Mouse (Mus musculus): Measurements from ENCODE around the gene Rps9.
A peak's percentile ranks its signal among the peaks of the same experiment; 100 is the strongest.

Rps9 gene

DNA sequence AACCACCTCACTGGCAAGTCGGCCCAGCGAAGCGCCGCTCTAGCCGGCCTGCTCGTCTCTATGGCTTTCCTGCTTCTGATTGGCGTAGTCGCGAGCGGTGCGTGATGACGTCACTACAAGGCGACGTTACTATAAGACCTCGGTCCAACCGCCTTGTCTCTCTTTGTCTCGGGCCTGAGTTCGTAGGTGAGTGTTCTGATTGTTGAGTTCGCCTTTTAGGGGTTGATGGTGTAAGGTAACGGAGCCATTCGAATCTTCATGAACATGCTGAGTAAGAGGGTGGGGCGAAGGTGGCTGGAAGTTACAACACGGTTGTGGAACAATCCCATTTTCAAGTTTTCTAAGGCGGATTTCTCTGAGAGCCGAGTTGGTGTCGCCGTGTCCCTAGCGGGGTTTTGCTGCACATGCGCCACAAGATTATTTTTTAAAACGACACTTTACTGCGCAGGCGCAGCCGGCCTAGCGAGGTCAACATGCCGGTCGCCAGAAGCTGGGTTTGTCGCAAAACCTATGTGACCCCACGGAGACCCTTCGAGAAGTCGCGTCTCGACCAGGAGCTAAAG is at the start of gene Rps9:
Rps9 (plus strand) TSS at position 115 of the 563 bp plus-strand sequence.
- peak; percentile 97 to 99 for DNase-seq (ENCODE audit: low spot score in 2 of 2)

DNA sequence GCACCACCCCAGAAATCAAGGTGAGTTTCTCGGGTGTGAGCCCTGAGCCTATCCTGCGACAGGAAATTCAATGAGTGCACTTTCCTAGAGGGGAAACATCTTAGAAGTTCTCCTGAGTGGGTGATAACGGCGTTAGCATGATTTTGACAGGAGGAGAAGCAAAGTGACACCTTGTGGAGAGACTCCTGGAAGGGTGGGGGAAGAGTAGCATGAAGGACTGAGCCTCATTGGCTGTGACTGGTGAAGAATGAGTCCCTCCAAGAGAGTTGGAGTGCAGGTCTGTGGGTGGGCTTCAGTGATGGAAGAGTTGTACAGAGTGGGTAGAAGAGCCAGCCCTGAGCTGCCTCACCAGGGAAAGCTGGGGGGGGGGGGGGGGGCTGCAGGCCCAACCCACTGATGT is 46.8 kb upstream of the Rps9 start:
- DNase-seq (ENCODE audit: low spot score in 2 of 2), result no peak

DNA sequence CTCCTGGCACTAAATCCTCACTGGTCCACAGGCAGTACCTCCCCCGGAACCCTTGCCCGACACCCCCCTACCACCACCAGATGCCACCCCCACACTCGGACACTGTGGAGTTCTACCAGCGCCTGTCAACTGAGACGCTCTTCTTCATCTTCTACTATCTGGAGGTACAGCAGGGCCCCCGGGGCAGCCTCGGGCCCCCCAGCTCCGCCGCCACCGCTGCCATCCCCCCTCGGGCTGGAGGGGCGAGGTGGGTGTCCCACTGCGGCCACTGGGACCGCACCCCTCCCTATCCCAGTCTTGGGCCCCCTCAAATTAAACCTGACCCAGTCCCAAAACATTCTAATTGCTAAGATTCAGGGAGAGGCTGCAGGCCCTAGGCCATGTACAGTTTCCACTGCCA is 45.2 kb upstream of the Rps9 start:
- no peak for DNase-seq (ENCODE audit: low spot score in 2 of 2)

DNA sequence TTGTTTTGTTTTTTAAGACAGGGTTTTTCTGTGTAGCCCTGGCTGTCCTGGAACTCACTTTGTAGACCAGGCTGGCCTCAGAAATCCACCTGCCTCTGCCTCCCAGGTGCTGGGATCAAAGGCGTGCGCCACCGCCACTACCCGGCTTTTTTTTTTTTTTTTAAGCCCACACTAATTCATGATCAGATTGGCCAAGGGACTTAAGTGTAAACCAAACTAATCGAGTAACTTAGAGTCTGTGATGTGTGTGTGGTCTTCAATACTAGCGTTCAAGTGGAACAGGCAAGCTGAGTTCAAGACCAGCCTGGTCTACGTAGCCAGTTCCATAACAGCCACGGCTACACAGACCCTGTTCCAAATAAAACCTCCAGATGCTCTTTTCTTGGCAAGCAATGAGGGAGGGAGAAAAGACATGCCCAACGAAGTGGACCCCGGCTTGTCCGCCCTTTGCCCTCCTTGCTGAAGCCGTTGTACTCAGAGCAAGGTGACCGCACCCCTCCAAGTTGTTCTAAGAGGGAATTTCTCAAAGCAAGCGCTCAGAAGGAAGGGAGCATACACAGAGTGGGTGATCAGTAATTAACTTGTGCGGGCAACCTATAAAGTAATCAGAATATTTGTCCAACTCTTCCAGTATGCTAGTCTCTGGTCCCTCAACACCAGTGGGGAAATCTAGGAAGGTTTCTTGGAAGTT is 39.1 kb upstream of the Rps9 start:
- no peak for DNase-seq (ENCODE audit: low spot score in 2 of 2)

DNA sequence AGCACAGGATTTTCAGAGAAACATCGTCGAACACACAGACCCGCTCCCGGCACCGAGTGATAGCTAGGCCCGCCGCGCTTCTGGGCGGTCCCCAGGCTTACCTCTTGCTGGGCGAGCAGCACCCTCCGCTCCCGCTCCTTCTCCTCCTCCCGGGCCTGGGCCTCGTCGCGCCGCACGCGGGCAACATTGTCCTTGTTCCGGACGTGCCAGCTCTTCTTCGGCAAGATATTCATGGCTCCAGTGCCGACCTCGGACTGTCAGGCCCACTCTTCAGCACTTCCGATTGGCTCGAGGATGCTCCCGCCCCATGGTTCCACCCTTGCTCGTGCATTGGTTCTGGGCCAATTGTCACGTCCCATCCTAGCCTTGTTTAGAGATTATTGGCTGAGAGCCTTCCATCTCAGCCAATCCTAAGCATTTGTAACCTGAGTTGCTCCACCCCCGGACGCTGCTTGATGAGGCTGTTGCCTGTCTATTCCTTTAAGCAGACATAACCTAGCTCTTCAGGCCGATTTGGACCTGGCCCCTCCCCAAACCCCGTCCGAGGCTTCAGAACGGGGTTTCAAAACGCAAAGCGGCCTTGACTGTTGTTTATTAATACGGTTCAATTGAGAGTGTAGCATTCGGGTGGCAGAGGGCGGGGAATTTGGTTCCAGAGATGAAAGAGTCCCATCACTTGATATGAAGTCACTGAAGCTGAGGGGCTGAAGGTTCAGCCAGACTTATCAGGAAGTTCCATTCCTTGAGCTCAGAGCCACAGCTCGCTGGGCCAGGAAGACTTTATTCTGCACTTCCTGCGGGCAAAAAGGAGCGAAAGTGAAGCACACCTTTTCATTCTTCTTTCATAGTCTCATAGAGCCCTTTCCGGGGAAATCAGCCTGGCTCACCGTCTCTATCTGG is 38.3 kb upstream of the Rps9 start, which contains the start of gene Leng1:
Leng1 (minus strand) TSS at position 626 of the 900 bp plus-strand sequence.
- DNase-seq (ENCODE audit: low spot score in 2 of 2), result peak; percentile 96 to 98

DNA sequence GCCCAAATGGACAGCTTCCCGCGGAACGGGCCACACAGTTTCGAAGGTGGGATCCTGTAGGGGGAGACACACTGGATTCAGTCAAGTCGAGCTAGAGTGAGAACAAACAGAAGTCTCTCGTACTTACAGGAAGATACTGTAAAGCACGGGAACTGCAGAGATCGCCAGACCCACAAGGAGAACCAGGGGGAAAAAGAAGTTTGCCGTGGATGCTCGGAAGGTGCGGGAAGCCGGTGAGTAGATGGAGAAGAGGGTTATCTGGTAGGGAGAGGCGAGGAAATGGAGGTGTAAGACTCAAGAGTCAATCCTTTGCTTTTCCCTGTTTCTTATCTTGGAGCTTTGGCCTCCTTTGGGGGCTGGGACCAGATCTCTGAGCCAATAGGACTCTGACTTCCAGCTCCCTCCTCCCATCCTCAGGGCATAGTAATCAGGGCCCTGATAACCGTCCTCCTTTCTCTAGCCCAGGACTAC is 36.8 kb upstream of the Rps9 start:
- DNase-seq (ENCODE audit: low spot score in 2 of 2), result no peak

DNA sequence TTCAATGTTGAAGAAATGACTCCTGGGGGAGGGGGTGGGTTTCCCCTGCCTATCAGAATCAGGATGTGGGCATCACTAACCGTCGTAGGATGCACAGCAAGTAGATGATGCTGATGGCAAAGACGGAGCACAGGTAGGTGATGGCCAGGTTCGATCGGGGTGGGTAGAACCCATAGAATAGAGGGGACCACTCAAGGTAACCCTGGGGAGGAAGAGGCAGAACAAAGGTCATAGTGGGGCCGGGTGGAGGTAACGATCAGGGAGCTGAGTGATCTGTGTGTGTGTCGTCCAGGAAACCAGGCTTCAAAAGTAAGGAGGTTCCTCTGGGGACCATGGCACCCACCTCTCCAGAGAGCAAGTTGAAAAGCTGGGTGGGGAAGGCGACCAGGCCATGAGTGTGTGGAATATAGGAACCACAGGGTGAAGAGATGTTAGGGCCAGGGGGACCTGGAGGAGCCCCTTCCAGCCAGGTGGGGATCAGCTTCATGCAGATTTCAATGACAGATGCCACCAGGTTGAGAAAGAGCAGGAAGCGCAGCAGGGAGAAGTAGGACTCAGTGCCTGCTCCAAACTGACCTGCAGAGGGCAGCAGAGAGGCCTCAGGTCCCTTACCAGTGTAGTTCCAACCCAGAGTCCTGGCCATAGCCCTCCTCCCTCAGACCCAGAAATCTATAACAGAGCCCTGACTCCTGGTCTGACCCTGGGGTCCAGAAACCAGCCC is 29.1 kb upstream of the Rps9 start:
- DNase-seq (ENCODE audit: low spot score in 2 of 2), result peak; percentile 74 to 85

DNA sequence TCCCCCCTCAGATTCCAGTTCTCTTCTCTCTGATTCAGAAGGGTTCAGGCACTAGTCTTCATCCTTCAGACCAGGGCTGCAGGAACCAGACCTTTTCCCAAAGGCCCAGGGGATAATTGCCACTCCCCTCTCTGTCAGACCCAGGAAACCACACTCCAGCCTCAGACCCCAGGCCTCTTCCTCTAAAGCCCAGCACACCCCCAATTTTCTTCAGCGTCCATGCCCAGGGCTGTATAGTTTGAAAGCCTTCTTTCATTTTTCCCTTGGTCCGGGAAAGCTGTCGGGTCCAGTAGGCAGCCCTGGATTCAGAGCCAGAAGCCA is 28.6 kb upstream of the Rps9 start:
- DNase-seq (ENCODE audit: low spot score in 2 of 2), result no peak

DNA sequence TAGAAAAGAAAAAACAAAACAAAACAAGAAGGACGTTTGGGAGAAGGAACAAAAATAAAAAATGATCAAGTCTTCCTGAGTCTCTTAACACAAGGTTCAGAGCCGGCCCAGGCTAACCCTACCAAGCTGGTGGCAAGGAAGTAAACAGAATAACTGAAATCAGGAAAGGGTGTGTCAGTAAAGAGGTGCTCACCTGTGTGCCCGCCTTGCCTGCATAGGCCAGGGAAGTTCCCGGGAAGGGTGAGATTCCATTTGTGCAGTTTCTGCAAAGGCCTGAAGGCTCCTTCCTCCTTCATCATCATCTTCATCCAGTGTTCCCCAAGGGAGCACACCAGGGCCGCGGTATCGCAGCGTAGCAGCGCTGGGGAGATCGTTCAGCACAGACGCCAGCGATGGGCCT is 27.4 kb upstream of the Rps9 start:
- no peak for DNase-seq (ENCODE audit: low spot score in 2 of 2)

DNA sequence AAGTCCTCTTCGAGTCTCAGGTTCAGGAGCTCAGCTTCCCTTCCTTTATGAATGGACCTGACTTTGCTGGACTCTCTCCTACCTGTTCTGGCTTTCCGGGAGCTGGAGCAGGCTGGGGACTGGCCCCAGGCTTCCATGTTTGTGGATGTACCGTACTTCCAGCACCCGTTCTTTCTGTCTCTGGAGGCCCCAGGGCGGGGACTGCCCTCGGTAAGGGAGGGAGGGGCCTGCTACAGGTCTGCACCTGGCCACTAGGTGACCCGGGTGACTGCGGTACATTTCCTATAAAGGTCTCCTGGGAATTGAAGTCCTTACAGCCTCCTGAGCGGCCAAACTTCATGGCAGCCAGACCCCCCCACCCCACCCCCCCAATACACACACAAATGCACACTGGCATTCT is 26.5 kb upstream of the Rps9 start, which contains the start of gene Tmc4:
Tmc4 (minus strand) TSS at position 212 of the 400 bp plus-strand sequence.
- DNase-seq (ENCODE audit: low spot score in 2 of 2), result no peak

DNA sequence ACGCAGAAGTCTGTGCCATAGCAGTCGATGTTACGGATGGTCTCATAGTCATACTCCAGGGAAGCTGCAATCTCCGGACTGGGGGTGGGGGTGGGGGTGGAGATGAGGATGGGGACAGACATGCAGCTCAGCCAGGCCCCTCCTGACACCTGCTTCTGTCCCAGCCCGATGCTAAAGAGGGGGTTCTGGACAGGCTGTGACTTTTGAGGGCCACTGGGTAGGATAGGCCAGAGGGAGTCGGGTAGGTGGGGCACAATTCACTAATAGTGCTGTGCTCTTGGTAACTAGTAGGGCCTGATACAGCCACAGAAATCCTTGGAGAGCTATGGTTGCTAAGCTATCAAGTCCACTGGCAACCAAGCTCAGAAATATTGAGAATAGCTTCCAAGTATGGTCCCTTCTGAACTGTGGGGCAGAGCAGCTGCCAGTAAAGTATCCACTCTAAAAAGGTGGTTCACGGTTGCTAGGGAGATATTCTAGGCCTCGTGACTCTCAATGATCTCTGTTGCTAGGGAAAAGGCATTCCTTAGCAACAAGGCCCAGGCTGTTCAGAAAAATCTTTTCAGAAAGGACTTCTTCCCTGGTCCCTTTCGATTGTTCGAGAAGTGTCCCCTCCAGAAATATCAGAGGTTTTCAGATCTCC is 19.8 kb upstream of the Rps9 start:
- peak in 1 of 2 experiments; percentile 35 for DNase-seq (ENCODE audit: low spot score in 2 of 2)

DNA sequence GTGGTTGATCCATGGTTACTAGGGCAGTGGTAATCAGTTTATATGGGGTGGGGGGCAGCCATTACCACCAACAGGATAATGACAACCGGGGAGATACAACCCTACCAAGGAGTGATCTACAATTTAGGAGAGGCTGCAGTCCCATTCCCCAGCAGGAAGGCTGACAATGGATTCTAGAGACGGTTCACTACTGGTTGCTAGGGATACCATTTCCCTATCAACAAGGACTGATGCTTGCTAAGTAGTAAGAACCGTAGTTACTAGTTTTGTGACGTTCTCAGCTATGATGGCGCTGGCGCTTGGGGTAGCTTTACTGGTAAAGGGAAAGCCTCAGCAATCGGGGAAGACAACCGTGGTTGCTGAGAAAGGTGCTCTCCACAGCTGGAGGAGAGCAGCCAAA is 19.1 kb upstream of the Rps9 start:
- no peak for DNase-seq (ENCODE audit: low spot score in 2 of 2)

DNA sequence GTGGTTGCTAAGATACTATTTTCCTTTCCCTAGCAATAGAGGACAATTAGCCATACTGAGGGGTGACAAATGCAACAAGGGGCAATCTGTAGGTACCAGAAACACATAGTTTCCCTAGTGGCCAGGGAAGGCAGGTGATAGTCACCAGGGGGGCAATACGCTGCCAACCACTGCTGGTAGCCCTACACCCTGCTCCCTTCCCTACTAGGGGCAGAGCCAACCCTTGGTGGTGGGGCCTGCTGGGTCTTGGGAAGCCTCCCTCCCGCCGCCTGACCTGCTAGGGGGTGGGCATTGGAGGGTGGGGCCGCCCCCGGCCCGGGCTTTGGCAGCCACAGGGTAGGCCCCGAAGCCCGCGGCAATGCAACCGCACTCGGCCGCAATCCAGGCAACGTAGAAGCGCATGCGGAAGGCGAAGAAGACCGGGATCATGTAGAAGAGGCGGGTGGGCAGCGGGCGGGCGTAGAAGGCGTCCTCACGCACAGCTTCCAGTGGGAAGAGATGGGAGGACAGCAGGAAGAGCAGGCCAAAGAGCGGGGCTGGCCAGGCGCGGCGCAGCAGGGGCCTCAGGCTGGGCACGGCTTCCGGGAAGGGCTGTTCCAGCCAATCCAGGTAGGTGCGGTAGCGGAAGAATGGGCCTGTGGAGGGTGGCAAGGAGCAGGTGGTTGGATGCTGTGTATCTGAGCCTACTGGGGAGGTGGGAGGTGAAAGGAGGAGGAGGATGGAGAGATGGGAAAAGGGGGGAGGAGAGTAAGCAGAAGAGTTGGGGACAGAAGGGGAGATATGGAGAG is 18.2 kb upstream of the Rps9 start:
- no peak for DNase-seq (ENCODE audit: low spot score in 2 of 2)

DNA sequence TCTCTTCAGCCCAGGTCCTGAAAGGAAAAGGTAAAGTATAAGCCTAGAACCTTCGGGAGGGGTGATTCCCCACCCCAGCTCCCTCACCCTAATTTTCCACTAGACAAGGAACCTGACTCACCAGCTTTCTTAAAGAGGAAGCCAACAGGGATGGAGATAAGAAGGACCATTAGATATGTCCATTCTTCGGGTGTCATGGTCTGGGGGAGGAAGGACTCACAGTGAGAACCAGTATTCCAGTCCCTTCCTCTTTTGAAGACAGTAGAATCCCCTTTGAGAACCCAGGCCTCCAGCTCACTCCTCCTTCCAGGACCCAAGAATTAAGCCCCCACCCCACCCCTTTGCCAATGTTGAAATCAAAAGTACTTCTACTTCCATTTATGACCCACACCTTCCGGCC is 11.9 kb upstream of the Rps9 start:
- DNase-seq (ENCODE audit: low spot score in 2 of 2), result no peak

DNA sequence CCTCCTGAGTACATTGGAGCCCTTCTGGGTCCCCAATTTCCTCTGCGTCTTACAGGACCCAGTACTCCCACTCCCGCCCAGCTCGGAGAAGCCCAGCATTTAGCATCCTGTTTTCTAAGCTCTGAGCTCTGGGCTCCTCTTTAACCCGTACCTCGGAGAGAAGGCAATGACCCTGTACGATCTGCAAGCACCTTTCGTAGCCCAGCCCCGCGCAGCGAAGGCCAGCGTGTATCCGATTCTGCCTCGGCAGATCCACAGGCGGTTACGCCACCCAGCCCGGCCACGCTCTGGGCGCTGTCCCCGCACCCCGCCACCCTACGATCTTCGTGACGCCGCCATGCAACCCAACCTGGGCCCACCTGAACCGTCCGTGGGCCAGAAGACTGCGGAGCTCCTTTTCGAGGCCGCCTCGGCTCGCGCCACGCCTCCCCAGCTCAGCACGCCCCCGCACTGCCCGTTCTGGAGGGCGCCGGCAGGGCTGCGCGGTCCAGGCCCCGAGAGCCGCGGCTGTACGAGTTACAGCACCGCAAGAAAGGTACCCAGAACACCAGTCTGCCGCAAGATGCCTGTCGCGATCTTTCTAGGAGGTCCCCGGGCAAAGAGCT is 11.3 kb upstream of the Rps9 start, which contains the start of gene Tsen34:
Tsen34 (plus strand) TSS at position 482 of the 605 bp plus-strand sequence.
- no peak for DNase-seq (ENCODE audit: low spot score in 2 of 2)

DNA sequence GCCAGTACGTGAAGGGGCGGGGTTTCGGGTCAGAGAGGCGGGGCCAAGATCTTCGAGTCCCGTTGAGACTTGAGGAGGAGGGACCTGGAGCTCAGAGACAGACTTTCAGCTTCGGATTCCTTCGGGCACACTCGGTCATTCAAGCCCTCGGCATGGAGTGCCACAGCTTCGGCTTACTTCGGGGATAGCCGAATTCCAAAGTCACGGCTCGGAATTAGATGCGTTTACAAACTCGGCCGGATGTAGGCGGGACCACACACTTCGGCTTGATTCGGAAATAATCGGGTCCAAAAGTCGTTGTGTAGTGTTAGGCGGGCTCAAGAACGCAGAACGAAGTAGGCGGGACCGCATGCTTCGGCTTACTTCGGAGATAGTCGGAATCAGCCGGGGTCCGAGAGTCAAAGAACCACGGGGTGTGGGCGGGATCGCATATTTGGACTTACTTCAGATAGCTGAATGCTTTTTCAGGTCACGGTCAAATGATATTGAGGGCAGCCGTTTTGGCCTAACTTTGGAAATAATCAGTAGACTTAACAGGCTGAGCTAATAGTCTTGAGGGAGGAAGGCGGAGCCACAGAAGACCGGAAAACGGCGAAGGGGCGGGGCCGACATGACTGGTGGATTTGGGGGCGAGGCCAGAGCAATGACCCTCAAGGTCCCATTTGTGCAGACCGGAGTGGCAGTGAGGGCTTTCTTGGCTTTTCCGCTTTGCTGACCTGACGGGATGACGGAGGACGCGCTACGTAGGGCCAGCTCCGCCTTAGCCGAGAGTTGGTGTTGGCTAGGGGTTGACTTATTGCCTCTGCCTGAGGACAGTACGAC is 10.6 kb upstream of the Rps9 start, which contains the start of gene Mboat7:
Mboat7 (minus strand) TSS at position 537 of the 822 bp plus-strand sequence.
- peak; percentile 94 to 99 for DNase-seq (ENCODE audit: low spot score in 2 of 2)

DNA sequence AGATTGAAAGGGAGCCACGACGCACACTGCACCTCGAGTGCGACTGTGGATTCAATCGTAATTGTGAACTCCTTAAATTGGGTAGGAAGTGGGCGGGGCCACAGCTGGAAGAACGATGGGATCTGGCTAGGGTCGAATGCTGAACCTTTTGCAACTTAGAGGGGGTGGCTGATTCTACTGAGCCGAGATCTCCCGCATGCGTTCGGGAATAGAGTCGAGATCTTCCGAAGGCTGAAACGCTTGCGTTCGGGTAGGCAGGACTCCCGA is 10.1 kb upstream of the Rps9 start:
- peak in 1 of 2 experiments; percentile 82 for DNase-seq (ENCODE audit: low spot score in 2 of 2)

DNA sequence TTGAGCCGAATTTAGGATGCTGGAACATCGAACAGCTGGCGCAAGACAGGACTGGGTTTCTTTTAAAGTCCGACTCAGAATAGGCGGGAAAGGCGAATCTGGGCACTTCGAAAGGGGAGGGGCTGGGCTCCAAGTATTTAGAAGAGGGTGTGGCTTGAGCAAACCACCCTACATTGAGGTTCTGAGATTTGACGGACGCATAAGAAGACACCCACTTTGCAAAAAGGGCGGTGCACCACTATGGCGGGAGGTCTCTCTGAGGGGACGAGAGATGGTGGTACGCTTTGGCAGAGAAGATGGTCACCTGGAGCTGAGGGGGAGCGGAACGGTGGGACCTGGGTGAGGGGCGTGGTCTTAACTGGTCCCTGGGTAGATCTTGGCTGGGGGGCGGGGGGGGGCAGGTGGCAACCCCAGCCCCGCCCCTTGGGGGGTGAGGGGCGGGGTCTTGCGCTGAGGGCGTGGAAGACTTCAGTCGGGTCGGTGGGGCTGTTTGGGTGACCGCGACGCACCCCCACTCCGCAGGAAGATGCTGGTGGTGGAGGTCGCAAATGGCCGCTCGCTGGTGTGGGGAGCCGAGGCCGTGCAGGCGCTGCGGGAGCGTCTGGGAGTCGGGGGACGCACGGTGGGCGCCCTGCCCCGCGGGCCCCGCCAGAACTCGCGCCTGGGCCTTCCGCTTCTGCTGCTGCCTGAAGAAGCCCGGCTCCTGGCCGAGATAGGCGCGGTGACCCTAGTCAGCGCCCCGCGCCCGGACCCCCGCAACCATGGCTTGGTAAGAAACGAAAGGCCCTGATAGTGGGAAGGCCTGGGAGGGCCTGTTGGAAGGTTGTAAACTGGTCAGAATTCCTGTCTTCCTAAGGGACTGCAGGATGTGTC is 9.5 kb upstream of the Rps9 start:
- DNase-seq (ENCODE audit: low spot score in 2 of 2), result peak in 1 of 2 experiments; percentile 66

Measured in frontal cortex, postnatal 36 days (tissue).